Mouse (Mus musculus): ENCODE results near the gene Olfr524. TPM values are rescaled to one million over a fixed set of nuclear protein-coding genes. Genes with fewer than 3 reads are reported as not detected.

The Olfr524 gene
- polyA plus RNA-seq, 1 experiment from 2014 or later: not detected

GRCm38 (mm10) chr7:140206904-140207303 lies 1.1 kb upstream of the Olfr524 start:
- Histone ChIP-seq H3K9ac (replicated peaks) (no peak overlapping the region), H3K27ac (replicated peaks) (no peak overlapping the region), H3K4me1 (no peaks in the 10 kb centered on the region), H3K36me3 (no peaks in the 10 kb centered on the region), H3K4me3 (no peak overlapping the region), H3K9me3 (no peaks in the 10 kb centered on the region), H3K4me2 (replicated peaks) (no peak overlapping the region), H3K27me3 (no peaks in the 10 kb centered on the region)
- WGBS: 81% methylated on average over 3 of the region's 3 CpGs
- no peak for ATAC-seq (ENCODE audit: low FRiP score, low read depth)

- WGBS: 89% methylated on average over 4 of the region's 4 CpGs
- H3K27me3 ChIP-seq: no peaks in the 10 kb centered on the region
- H3K36me3 ChIP-seq: no peaks in the 10 kb centered on the region
- H3K4me2 ChIP-seq (replicated peaks): no peak overlapping the region
- ATAC-seq (ENCODE audit: low FRiP score, low read depth): no peak
- H3K27ac ChIP-seq (replicated peaks): no peak overlapping the region
- no peak overlapping the region for H3K4me3 ChIP-seq
- H3K9me3 ChIP-seq: no peaks in the 10 kb centered on the region
- H3K9ac ChIP-seq (replicated peaks): no peak overlapping the region
- H3K4me1 ChIP-seq: no peaks in the 10 kb centered on the region
These were observed 4.7 kb downstream of the Olfr524 start for GRCm38 (mm10) chr7:140201090-140201489.

- no peak for ATAC-seq (ENCODE audit: low FRiP score, low read depth)
- Histone ChIP-seq H3K9ac (replicated peaks) (no peak overlapping the region), H3K9me3 (no peaks in the 10 kb centered on the region), H3K4me3 (no peak overlapping the region), H3K4me2 (replicated peaks) (no peak overlapping the region), H3K27ac (replicated peaks) (no peak overlapping the region), H3K4me1 (no peaks in the 10 kb centered on the region), H3K27me3 (no peaks in the 10 kb centered on the region), H3K36me3 (no peaks in the 10 kb centered on the region)
- WGBS: 86% methylated on average over 8 of the region's 8 CpGs
These were observed 9.8 kb downstream of the Olfr524 start for GRCm38 (mm10) chr7:140196002-140196401.

- Histone ChIP-seq H3K9ac (replicated peaks) (no peak overlapping the region), H3K4me3 (no peak overlapping the region), H3K27ac (replicated peaks) (no peak overlapping the region), H3K36me3 (no peaks in the 10 kb centered on the region), H3K27me3 (no peaks in the 10 kb centered on the region), H3K4me1 (no peaks in the 10 kb centered on the region), H3K4me2 (replicated peaks) (no peak overlapping the region), H3K9me3 (no peaks in the 10 kb centered on the region)
- no peak for ATAC-seq (ENCODE audit: low FRiP score, low read depth)
- WGBS: 92% methylated on average over 4 of the region's 4 CpGs
These were observed 11.7 kb downstream of the Olfr524 start for GRCm38 (mm10) chr7:140194031-140194430.

- WGBS: 94% methylated on average over 2 of the region's 2 CpGs
- ATAC-seq (ENCODE audit: low FRiP score, low read depth): no peak
- no peak overlapping the region for H3K27ac ChIP-seq (replicated peaks)
- H3K9ac ChIP-seq (replicated peaks): no peak overlapping the region
- no peaks in the 10 kb centered on the region for H3K4me1 ChIP-seq
- H3K36me3 ChIP-seq: no peaks in the 10 kb centered on the region
- H3K4me3 ChIP-seq: no peak overlapping the region
- no peaks in the 10 kb centered on the region for H3K27me3 ChIP-seq
- no peak overlapping the region for H3K4me2 ChIP-seq (replicated peaks)
- H3K9me3 ChIP-seq: no peaks in the 10 kb centered on the region
These were observed 12.9 kb downstream of the Olfr524 start for GRCm38 (mm10) chr7:140192851-140193250.

GRCm38 (mm10) chr7:140192445-140192844 lies 13.3 kb downstream of the Olfr524 start:
- H3K9me3 ChIP-seq: no peaks in the 10 kb centered on the region
- H3K9ac ChIP-seq (replicated peaks): no peak overlapping the region
- no peak overlapping the region for H3K27ac ChIP-seq (replicated peaks)
- no peaks in the 10 kb centered on the region for H3K27me3 ChIP-seq
- no peaks in the 10 kb centered on the region for H3K4me1 ChIP-seq
- H3K36me3 ChIP-seq: no peaks in the 10 kb centered on the region
- no peak for ATAC-seq (ENCODE audit: low FRiP score, low read depth)
- H3K4me2 ChIP-seq (replicated peaks): no peak overlapping the region
- no peak overlapping the region for H3K4me3 ChIP-seq
- 59% methylated on average over 2 of the region's 2 CpGs for WGBS

GRCm38 (mm10) chr7:140190435-140190834 lies 15.3 kb downstream of the Olfr524 start:
- H3K4me3 ChIP-seq: no peak overlapping the region
- no peak for ATAC-seq (ENCODE audit: low FRiP score, low read depth)
- H3K9ac ChIP-seq (replicated peaks): no peak overlapping the region
- H3K36me3 ChIP-seq: no peaks in the 10 kb centered on the region
- no peak overlapping the region for H3K27ac ChIP-seq (replicated peaks)
- H3K4me1 ChIP-seq: no peaks in the 10 kb centered on the region
- 84% methylated on average over 1 of the region's 1 CpGs for WGBS
- H3K4me2 ChIP-seq (replicated peaks): no peak overlapping the region
- H3K27me3 ChIP-seq: no peaks in the 10 kb centered on the region
- no peaks in the 10 kb centered on the region for H3K9me3 ChIP-seq

GRCm38 (mm10) chr7:140188391-140189328 lies 17.1 kb downstream of the Olfr524 start:
- no peaks in the 10 kb centered on the region for H3K9me3 ChIP-seq
- H3K36me3 ChIP-seq: no peaks in the 10 kb centered on the region
- H3K4me2 ChIP-seq (replicated peaks): no peak overlapping the region
- ATAC-seq (ENCODE audit: low FRiP score, low read depth): no peak
- H3K27me3 ChIP-seq: no peaks in the 10 kb centered on the region
- no peak overlapping the region for H3K27ac ChIP-seq (replicated peaks)
- WGBS: 63% methylated on average over 4 of the region's 4 CpGs
- H3K9ac ChIP-seq (replicated peaks): no peak overlapping the region
- H3K4me1 ChIP-seq: no peaks in the 10 kb centered on the region
- H3K4me3 ChIP-seq: no peak overlapping the region

- Histone ChIP-seq H3K9ac (replicated peaks) (no peak overlapping the region), H3K27ac (replicated peaks) (no peak overlapping the region), H3K9me3 (no peaks in the 10 kb centered on the region), H3K36me3 (no peaks in the 10 kb centered on the region), H3K27me3 (no peaks in the 10 kb centered on the region), H3K4me2 (replicated peaks) (no peak overlapping the region), H3K4me1 (no peaks in the 10 kb centered on the region), H3K4me3 (no peak overlapping the region)
- no peak for ATAC-seq (ENCODE audit: low FRiP score, low read depth)
- 84% methylated on average over 7 of the region's 7 CpGs for WGBS
These were observed 17.9 kb downstream of the Olfr524 start for GRCm38 (mm10) chr7:140187721-140188390.

GRCm38 (mm10) chr7:140186646-140187620 lies 18.8 kb downstream of the Olfr524 start:
- no peaks in the 10 kb centered on the region for H3K4me1 ChIP-seq
- H3K4me2 ChIP-seq (replicated peaks): no peak overlapping the region
- H3K9ac ChIP-seq (replicated peaks): no peak overlapping the region
- no peaks in the 10 kb centered on the region for H3K36me3 ChIP-seq
- no peaks in the 10 kb centered on the region for H3K27me3 ChIP-seq
- H3K4me3 ChIP-seq: no peak overlapping the region
- no peak overlapping the region for H3K27ac ChIP-seq (replicated peaks)
- 66% methylated on average over 18 of the region's 18 CpGs for WGBS
- no peaks in the 10 kb centered on the region for H3K9me3 ChIP-seq
- no peak for ATAC-seq (ENCODE audit: low FRiP score, low read depth)

- H3K9ac ChIP-seq (replicated peaks): no peak overlapping the region
- no peaks in the 10 kb centered on the region for H3K9me3 ChIP-seq
- no peaks in the 10 kb centered on the region for H3K27me3 ChIP-seq
- no peak overlapping the region for H3K4me3 ChIP-seq
- no peaks in the 10 kb centered on the region for H3K36me3 ChIP-seq
- no peaks in the 10 kb centered on the region for H3K4me1 ChIP-seq
- no peak overlapping the region for H3K27ac ChIP-seq (replicated peaks)
- ATAC-seq (ENCODE audit: low FRiP score, low read depth): no peak
- no peak overlapping the region for H3K4me2 ChIP-seq (replicated peaks)
- WGBS: 83% methylated on average over 4 of the region's 4 CpGs
These were observed 21.6 kb downstream of the Olfr524 start for GRCm38 (mm10) chr7:140184206-140184605.

Data from midbrain, embryonic 12.5 days (tissue).